Mouse (Mus musculus) ES-Bruce4 (cell line): ENCODE data around the gene Creld2.

Experiments used
- CTCF ChIP-seq: IDR thresholded peaks from one replicate; pipeline ENCODE4 v1.8.1; 2011; ENCODE audit warnings: low read depth, low read length
- EP300 ChIP-seq: IDR thresholded peaks from 2 replicates; pipeline ENCODE4 v1.6.1; 2011; ENCODE audit warnings: low read depth, low read length; ENCODE audit not compliant: insufficient read depth
- POLR2A ChIP-seq: IDR thresholded peaks from one replicate; pipeline ENCODE4 v1.8.1; 2011; ENCODE audit warnings: low read length; ENCODE audit not compliant: insufficient read depth

DNA sequence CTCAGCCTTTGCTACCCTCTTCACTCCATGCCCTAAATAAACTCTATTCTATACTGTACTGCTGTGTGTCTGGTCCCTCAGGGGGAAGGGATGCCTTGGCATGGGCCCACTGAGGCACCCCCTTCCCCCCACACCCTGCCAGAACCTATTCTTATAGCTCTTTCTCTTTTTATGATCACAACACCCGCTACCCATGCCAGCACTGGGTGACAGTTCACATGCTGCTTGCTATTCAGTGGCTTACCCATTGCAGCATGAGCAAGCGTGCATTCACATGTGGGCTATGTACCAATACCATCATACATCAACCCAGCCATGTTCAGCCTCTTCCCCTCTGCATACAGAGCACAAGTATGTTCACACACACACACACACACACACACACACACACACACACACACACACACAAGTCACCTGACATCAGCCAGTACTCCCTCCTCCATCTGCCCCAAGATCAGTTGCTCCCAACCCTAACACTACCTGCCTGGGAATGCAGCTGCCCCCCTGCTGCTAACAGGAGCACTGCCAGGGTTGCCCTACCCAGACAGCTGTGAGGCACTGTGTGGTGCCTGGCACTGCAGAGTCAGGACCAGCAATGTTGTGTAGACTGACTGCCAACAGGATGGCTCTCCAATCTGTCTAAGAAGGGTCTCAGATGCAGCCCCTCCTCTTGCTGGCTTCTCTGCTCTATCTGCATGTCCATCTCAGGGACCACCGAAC, 22.3 kb downstream of the Creld2 start:
- TF ChIP-seq CTCF = no peak
- TF ChIP-seq POLR2A = no peak
- no peak for TF ChIP-seq EP300
